45 mouse cellular contexts compared by ENCODE assay signal in genomic region chr10:129490101-129490500, GRCm38 (mm10). TPM values are rescaled to one million over a fixed set of nuclear protein-coding genes. Genes with fewer than 3 reads are reported as not detected.
DNase-seq lines count a peak whose midpoint lies in the region; ATAC-seq lines count a peak whose summit lies in the region.
"Had no signal": no experiment of that assay in that cellular context is flagged by ENCODE, and none has a peak within 500 bp of the region (broad histone marks: within the 10 kb centered on the region; RNA-seq: fewer than 3 reads in every experiment).

No protein-coding gene starts in this region.

- peak; percentile 100 for ATAC-seq in frontal cortex, adult (ENCODE audit: low TSS enrichment)
- ATAC-seq: activated CD4-positive, CD25-positive, alpha-beta regulatory T cell, adult 4 months; forebrain, embryonic 15.5 days; inflammation-experienced regulatory T-cells, adult 6 months; liver, embryonic 12.5 days; liver, postnatal 0 days; midbrain, embryonic 16.5 days had no signal

- no peaks in the 10 kb centered on the region for H3K27me3 ChIP-seq in forebrain, embryonic 10.5 days (ENCODE audit: poor library complexity, severe bottlenecking)
- H3K27me3 ChIP-seq: CH12.LX; embryonic facial prominence, embryonic 12.5 days; forebrain, embryonic 15.5 days; hindbrain, embryonic 15.5 days; kidney, embryonic 15.5 days; liver, embryonic 12.5 days had no signal

- WGBS in forebrain, embryonic 10.5 days, result 83% methylated on average over 2 of the region's 2 CpGs

- no peak overlapping the region for H3K27ac ChIP-seq in forebrain, embryonic 10.5 days
- H3K27ac ChIP-seq: embryonic facial prominence, embryonic 12.5 days; forebrain, embryonic 15.5 days; hindbrain, embryonic 10.5 days; hindbrain, embryonic 15.5 days; kidney, embryonic 15.5 days; liver, embryonic 12.5 days; stomach, postnatal 0 days had no signal

- no peaks in the 10 kb centered on the region for H3K36me3 ChIP-seq in forebrain, embryonic 10.5 days (replicated peaks)
- H3K36me3 ChIP-seq: embryonic facial prominence, embryonic 12.5 days; forebrain, embryonic 15.5 days; hindbrain, embryonic 10.5 days; hindbrain, embryonic 15.5 days; kidney, embryonic 15.5 days; liver, embryonic 12.5 days had no signal

- no peaks in the 10 kb centered on the region for H3K9me3 ChIP-seq in forebrain, embryonic 10.5 days
- H3K9me3 ChIP-seq: embryonic facial prominence, embryonic 12.5 days; forebrain, embryonic 15.5 days; hindbrain, embryonic 10.5 days; hindbrain, embryonic 15.5 days; kidney, embryonic 15.5 days; liver, embryonic 12.5 days had no signal

- no peak for DNase-seq in frontal cortex, postnatal 10 days (ENCODE audit: low spot score in 2 of 2)
- DNase-seq in left cerebral cortex, adult 18-20 months (ENCODE audit: low spot score in 2 of 2), result peak; percentile 17 to 35
- no peak for DNase-seq in left cerebral cortex, postnatal 10 days (ENCODE audit: extremely low spot score in 1 of 2, low spot score in 2 of 2)
- DNase-seq in left cerebral cortex, adult 9 months (ENCODE audit: low spot score in 2 of 2), result peak; percentile 10 to 40
- peak; percentile 18 to 30 for DNase-seq in right cerebral cortex, postnatal 36 days (ENCODE audit: low spot score in 2 of 2)
- DNase-seq in forebrain, embryonic 10.5 days (ENCODE audit: extremely low spot score, low spot score), result no peak
- DNase-seq in ovary, postnatal 14 days (ENCODE audit: low spot score), result no peak
- DNase-seq: adrenal gland, adult 2 months; adrenal gland, postnatal 36 days; cerebellum, adult 2 months; cerebellum, postnatal 36 days; embryo, embryonic 11 days; heart, postnatal 14 days; kidney, adult 11 months; kidney, postnatal 25 days; liver, postnatal 0 days; lung, postnatal 36 days; thymus, adult 2 months; thymus, postnatal 4 days had no signal

- H3K4me1 ChIP-seq in forebrain, embryonic 10.5 days, result no peaks in the 10 kb centered on the region
- H3K4me1 ChIP-seq: embryonic facial prominence, embryonic 12.5 days; forebrain, embryonic 15.5 days; hindbrain, embryonic 10.5 days; hindbrain, embryonic 15.5 days; kidney, embryonic 15.5 days; liver, embryonic 12.5 days had no signal

- intact Hi-C loops in left cerebral cortex, postnatal 10 days (cut with DNase I), result no loop called here

- H3K4me3 ChIP-seq in forebrain, embryonic 10.5 days, result no peak overlapping the region
- H3K4me3 ChIP-seq: embryonic facial prominence, embryonic 12.5 days; forebrain, embryonic 15.5 days; hindbrain, embryonic 10.5 days; hindbrain, embryonic 15.5 days; kidney, embryonic 15.5 days; liver, embryonic 12.5 days had no signal

RNA-seq across cellular contexts. Expression of gene Olfr789, which starts 5.5 kb away (rescaled TPM):
- not detected for total RNA-seq in left cerebral cortex, adult 18-20 months (2021)
- total RNA-seq in left cerebral cortex, postnatal 10 days (2021), result not detected
- not detected in 2 replicates for polyA plus RNA-seq in forebrain, embryonic 10.5 days (2016; fragmentation: Nextera tagmentation; extraction: Ambion mirVana)
- total RNA-seq: adrenal gland, adult 2 months; adrenal gland, postnatal 36 days; CH12.LX; ES-E14; gastrocnemius, adult 8-10 months; heart, postnatal 14 days; layer of hippocampus, adult 18-20 months; left cerebral cortex, adult 8-10 months; megakaryocyte, adult 5-6 weeks; neutrophil, adult 5-6 weeks had no signal
- polyA plus RNA-seq: activated CD4-positive, CD25-positive, alpha-beta regulatory T cell, adult 4 months; adrenal gland, adult 2 months; C2C12; cerebellum, adult 2 months; embryonic facial prominence, embryonic 12.5 days; forebrain, embryonic 15.5 days; gonadal fat pad, adult 2 months; heart, embryonic 14.5 days; hindbrain, embryonic 10.5 days; hindbrain, embryonic 15.5 days; inflammation-experienced regulatory T-cells, adult 6 months; kidney, embryonic 15.5 days; limb, embryonic 14.5 days; liver, embryonic 12.5 days; liver, postnatal 0 days; lung, embryonic 16.5 days; midbrain, embryonic 11.5 days; midbrain, embryonic 16.5 days; neural tube, embryonic 11.5 days; spleen, adult 2 months; stomach, postnatal 0 days; thymus, adult 2 months had no signal

RNA-seq across cellular contexts. Expression of gene Olfr790, which starts 8.2 kb away (rescaled TPM):
- not detected for total RNA-seq in left cerebral cortex, adult 18-20 months (2021)
- total RNA-seq in left cerebral cortex, postnatal 10 days (2021), result not detected
- not detected in 2 replicates for polyA plus RNA-seq in forebrain, embryonic 10.5 days (2016; fragmentation: Nextera tagmentation; extraction: Ambion mirVana)
- total RNA-seq: adrenal gland, adult 2 months; adrenal gland, postnatal 36 days; CH12.LX; ES-E14; gastrocnemius, adult 8-10 months; heart, postnatal 14 days; layer of hippocampus, adult 18-20 months; left cerebral cortex, adult 8-10 months; megakaryocyte, adult 5-6 weeks; neutrophil, adult 5-6 weeks had no signal
- polyA plus RNA-seq: activated CD4-positive, CD25-positive, alpha-beta regulatory T cell, adult 4 months; adrenal gland, adult 2 months; C2C12; cerebellum, adult 2 months; embryonic facial prominence, embryonic 12.5 days; forebrain, embryonic 15.5 days; gonadal fat pad, adult 2 months; heart, embryonic 14.5 days; hindbrain, embryonic 10.5 days; hindbrain, embryonic 15.5 days; inflammation-experienced regulatory T-cells, adult 6 months; kidney, embryonic 15.5 days; limb, embryonic 14.5 days; liver, embryonic 12.5 days; liver, postnatal 0 days; lung, embryonic 16.5 days; midbrain, embryonic 11.5 days; midbrain, embryonic 16.5 days; neural tube, embryonic 11.5 days; spleen, adult 2 months; stomach, postnatal 0 days; thymus, adult 2 months had no signal

RNA-seq across cellular contexts. Expression of gene Olfr788, which starts 19.3 kb away (rescaled TPM):
- total RNA-seq in left cerebral cortex, adult 18-20 months (2021), result not detected
- total RNA-seq in left cerebral cortex, postnatal 10 days (2021), result not detected
- polyA plus RNA-seq in forebrain, embryonic 10.5 days (2016; fragmentation: Nextera tagmentation; extraction: Ambion mirVana), result not detected in 2 replicates
- total RNA-seq: adrenal gland, adult 2 months; adrenal gland, postnatal 36 days; CH12.LX; ES-E14; gastrocnemius, adult 8-10 months; heart, postnatal 14 days; layer of hippocampus, adult 18-20 months; left cerebral cortex, adult 8-10 months; megakaryocyte, adult 5-6 weeks; neutrophil, adult 5-6 weeks had no signal
- polyA plus RNA-seq: activated CD4-positive, CD25-positive, alpha-beta regulatory T cell, adult 4 months; adrenal gland, adult 2 months; C2C12; cerebellum, adult 2 months; embryonic facial prominence, embryonic 12.5 days; forebrain, embryonic 15.5 days; gonadal fat pad, adult 2 months; heart, embryonic 14.5 days; hindbrain, embryonic 10.5 days; hindbrain, embryonic 15.5 days; inflammation-experienced regulatory T-cells, adult 6 months; kidney, embryonic 15.5 days; limb, embryonic 14.5 days; liver, embryonic 12.5 days; liver, postnatal 0 days; lung, embryonic 16.5 days; midbrain, embryonic 11.5 days; midbrain, embryonic 16.5 days; neural tube, embryonic 11.5 days; spleen, adult 2 months; stomach, postnatal 0 days; thymus, adult 2 months had no signal

RNA-seq across cellular contexts. Expression of gene Olfr787, which starts 28.4 kb away (rescaled TPM):
- not detected for total RNA-seq in left cerebral cortex, adult 18-20 months (2021)
- not detected for total RNA-seq in left cerebral cortex, postnatal 10 days (2021)
- polyA plus RNA-seq in forebrain, embryonic 10.5 days (2016; fragmentation: Nextera tagmentation; extraction: Ambion mirVana), result not detected in 2 replicates
- total RNA-seq: adrenal gland, adult 2 months; adrenal gland, postnatal 36 days; CH12.LX; gastrocnemius, adult 8-10 months; heart, postnatal 14 days; layer of hippocampus, adult 18-20 months; left cerebral cortex, adult 8-10 months; megakaryocyte, adult 5-6 weeks; neutrophil, adult 5-6 weeks had no signal
- polyA plus RNA-seq: adrenal gland, adult 2 months; C2C12; cerebellum, adult 2 months; embryonic facial prominence, embryonic 12.5 days; forebrain, embryonic 15.5 days; gonadal fat pad, adult 2 months; heart, embryonic 14.5 days; hindbrain, embryonic 10.5 days; hindbrain, embryonic 15.5 days; kidney, embryonic 15.5 days; limb, embryonic 14.5 days; liver, embryonic 12.5 days; liver, postnatal 0 days; lung, embryonic 16.5 days; midbrain, embryonic 11.5 days; midbrain, embryonic 16.5 days; neural tube, embryonic 11.5 days; spleen, adult 2 months; stomach, postnatal 0 days; thymus, adult 2 months had no signal

RNA-seq across cellular contexts. Expression of gene Olfr791, which starts 31.5 kb away (rescaled TPM):
- total RNA-seq in left cerebral cortex, adult 18-20 months (2021), result not detected
- not detected for total RNA-seq in left cerebral cortex, postnatal 10 days (2021)
- not detected in 2 replicates for polyA plus RNA-seq in forebrain, embryonic 10.5 days (2016; fragmentation: Nextera tagmentation; extraction: Ambion mirVana)
- total RNA-seq: adrenal gland, adult 2 months; adrenal gland, postnatal 36 days; CH12.LX; ES-E14; gastrocnemius, adult 8-10 months; heart, postnatal 14 days; layer of hippocampus, adult 18-20 months; left cerebral cortex, adult 8-10 months; megakaryocyte, adult 5-6 weeks; neutrophil, adult 5-6 weeks had no signal
- polyA plus RNA-seq: activated CD4-positive, CD25-positive, alpha-beta regulatory T cell, adult 4 months; adrenal gland, adult 2 months; C2C12; cerebellum, adult 2 months; embryonic facial prominence, embryonic 12.5 days; forebrain, embryonic 15.5 days; gonadal fat pad, adult 2 months; heart, embryonic 14.5 days; hindbrain, embryonic 10.5 days; hindbrain, embryonic 15.5 days; inflammation-experienced regulatory T-cells, adult 6 months; kidney, embryonic 15.5 days; limb, embryonic 14.5 days; liver, embryonic 12.5 days; liver, postnatal 0 days; lung, embryonic 16.5 days; midbrain, embryonic 11.5 days; midbrain, embryonic 16.5 days; neural tube, embryonic 11.5 days; spleen, adult 2 months; stomach, postnatal 0 days; thymus, adult 2 months had no signal

Comparison
In these comparisons a context has a peak if more than half of its experiments do, and no peak if none do; other contexts are left out.
1. DNase-seq: peak in left cerebral cortex, adult 18-20 months (2 of 2), left cerebral cortex, adult 9 months (2 of 2) and right cerebral cortex, postnatal 36 days (2 of 2); none in frontal cortex, postnatal 10 days (0 of 2), left cerebral cortex, postnatal 10 days (0 of 2), forebrain, embryonic 10.5 days (single experiment) and ovary, postnatal 14 days (single experiment).